Mouse (Mus musculus) retina, adult 2 months (tissue): ENCODE measurements around the gene Krtap10-4.
"Not testable (repeated sequence)": the region's sequence is repeated elsewhere in the genome, so short reads cannot be mapped to it uniquely, and the experiment has no call there.

Experiments
- DNase-seq: peaks from one replicate; pipeline ENCODE4 v3.0.0-alpha.2; 2012; ENCODE audit warnings: low read depth, low spot score

Gene Krtap10-4

DNA sequence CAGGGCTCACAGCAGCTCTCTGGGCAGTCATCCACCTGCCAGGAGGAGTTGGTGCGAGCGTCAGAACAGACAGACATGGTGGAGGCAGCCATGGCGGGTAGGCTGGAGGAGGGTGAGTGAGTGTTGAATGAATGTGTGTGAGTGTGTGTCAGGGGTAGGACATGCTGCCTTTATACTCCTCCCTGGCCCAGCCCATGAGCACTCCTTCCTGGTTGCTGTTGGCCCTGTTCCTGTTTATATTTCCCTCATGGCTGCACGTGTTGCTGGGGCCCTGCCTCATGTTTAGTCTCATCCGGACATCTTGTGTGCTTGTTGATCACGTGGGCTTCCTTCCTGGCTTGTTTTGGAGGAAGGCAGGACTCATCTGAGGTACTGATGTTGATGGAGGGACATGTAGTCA, at the start of gene Krtap10-4:
TSS of gene Krtap10-4 (minus strand) at position 145 of the 400 bp plus-strand sequence.
- DNase-seq = no peak

DNA sequence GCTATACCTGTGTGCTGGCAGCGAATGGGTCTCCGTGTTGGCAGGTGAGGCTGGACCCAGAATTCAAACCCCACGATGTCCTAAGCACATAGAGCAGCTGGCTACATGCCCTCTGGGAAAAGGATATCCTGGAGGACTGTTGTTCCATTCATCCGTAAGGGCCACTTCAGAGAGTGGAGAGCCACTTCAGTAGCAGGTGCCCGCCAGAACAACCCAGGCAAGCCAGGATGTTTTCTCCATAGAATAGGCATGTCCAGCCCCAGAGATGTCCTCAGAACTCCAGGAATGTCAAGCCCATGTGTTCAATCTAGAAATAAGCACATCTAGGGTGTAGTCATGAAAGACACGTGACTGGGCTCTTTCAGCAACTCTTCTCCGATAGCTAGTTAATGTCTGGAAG, 42.8 kb upstream of the Krtap10-4 start:
- DNase-seq = no peak

- DNase-seq = no peak
Measured at GRCm38 (mm10) chr10:77867546-77867945, 40.7 kb upstream of the Krtap10-4 start.

- DNase-seq = no peak
Measured at GRCm38 (mm10) chr10:77864762-77865143, 37.9 kb upstream of the Krtap10-4 start.

GRCm38 (mm10) chr10:77864067-77864761, 37.3 kb upstream of the Krtap10-4 start:
- no peak for DNase-seq

GRCm38 (mm10) chr10:77861675-77862074, 34.8 kb upstream of the Krtap10-4 start, which contains the start of gene Gm3285:
TSS of gene Gm3285 (plus strand) at chr10:77861975.
- DNase-seq = no peak

DNA sequence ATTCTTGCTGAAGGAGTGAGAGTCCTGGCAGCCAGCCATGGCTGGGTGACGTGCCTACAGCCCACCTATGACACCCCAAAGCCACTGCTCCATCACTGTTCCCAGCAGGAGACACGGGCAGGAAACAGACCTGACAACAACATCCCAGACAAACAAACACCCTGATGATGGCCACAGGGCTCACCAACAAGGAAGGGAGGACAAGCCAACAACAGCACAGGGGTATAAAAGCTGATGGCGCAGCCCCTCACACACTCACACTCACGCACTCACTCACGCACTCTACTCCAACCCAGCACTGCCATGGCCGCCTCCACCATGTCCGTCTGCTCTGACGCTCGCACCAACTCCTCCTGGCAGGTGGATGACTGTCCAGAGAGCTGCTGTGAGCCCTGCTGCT, 25.7 kb upstream of the Krtap10-4 start, which contains the start of gene Gm10318:
TSS of gene Gm10318 (plus strand) at position 301 of the 400 bp plus-strand sequence.
- no peak for DNase-seq

GRCm38 (mm10) chr10:77847538-77847937, 20.6 kb upstream of the Krtap10-4 start:
- no peak for DNase-seq

DNA sequence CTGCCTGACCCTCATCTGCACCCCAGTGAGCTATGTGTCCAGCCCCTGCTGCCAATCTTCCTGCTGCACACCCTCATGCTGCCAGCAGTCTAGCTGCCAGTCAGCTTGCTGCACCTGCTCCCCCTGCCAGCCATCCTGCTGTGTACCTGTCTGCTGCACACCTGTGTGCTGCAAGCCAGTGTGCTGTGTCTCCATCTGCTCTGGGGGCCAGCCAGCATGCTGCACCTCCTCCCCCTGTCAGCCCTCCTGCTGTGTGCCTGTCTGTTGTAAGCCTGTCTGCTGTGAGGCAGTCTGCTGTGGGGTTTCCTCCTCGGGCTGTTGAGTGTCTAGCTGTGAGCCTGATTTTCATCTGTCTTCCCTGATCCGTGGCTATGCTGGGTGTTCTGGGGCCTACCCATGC, 20.1 kb upstream of the Krtap10-4 start:
- DNase-seq = no peak

DNA sequence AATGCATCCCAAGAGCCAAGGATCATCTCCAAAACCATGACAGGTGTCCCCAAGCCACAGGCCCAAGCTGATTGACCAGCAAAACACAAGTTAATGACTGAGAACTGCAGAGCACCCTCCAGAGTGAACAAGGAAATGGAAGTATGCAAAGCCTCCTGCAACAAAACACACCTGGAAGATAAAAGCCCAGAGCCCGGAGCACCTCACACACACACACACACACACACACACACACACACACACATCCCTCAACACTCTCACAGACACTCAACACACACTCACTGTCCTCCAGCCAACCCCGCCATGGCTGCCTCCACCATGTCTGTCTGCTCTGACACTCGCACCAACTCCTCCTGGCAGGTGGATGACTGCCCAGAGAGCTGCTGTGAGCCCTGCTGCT, 19.6 kb upstream of the Krtap10-4 start, which contains the start of gene Gm36176:
TSS of gene Gm36176 (plus strand) at position 301 of the 400 bp plus-strand sequence.
- no peak for DNase-seq

GRCm38 (mm10) chr10:77839006-77839405, 12.1 kb upstream of the Krtap10-4 start:
- no peak for DNase-seq

DNA sequence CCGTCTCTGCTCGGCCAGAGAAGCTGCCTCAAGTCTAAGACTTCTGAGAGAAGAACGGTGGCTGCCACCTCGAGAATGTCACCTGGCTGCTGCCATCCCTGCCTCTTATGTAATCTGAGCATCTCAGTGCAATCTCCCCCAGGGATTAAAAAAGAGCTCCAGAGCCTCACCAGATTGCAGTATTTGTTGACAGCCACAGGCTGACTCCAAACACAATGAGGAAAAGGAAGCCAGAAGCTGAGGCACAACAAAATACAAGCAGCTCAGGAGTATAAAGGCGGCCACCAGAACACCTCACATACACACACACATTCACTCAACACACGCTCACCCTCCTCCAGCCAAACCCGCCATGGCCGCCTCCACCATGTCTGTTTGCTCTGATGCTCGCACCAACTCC, 8.8 kb upstream of the Krtap10-4 start, which contains the start of gene Krtap10-10:
TSS of gene Krtap10-10 (plus strand) at position 301 of the 400 bp plus-strand sequence.
- DNase-seq = no peak

GRCm38 (mm10) chr10:77819203-77819602, 7.7 kb downstream of the Krtap10-4 start:
- no peak for DNase-seq

DNA sequence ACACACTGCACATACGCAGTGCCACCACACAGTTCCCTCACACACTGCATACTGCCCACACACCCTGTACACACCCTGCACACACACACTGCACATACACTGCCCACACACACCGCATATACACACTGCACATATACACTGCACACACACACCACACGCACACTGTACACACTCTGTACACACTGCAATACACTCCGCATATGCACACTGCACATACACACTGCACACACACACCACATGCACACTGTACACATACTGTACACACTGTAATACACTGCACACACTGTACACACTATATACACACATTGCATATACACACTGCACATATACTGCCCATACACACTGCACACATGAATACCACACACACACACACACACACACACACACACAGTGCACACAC, 8.4 kb downstream of the Krtap10-4 start:
- DNase-seq = no peak

DNA sequence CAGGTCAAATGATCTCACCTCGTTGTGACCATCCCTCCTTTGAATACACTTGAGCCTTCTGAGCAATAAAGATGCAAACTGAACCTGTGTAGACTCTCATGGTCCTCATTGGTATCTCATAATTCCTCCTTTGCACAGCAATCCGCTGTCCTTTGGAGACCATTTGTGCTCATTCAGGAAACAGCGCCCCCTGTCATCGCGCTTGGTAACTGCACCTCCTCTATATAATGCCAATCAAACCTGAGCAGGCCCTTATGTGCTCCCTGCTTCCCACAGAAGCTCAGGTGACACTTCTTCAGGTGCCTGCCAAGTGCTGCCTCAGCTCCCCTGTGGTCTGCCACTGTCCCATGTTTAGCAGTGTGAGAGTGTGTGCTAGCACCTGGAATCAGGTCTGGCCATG, 11.4 kb downstream of the Krtap10-4 start:
- DNase-seq = no peak

GRCm38 (mm10) chr10:77814382-77814781, 12.5 kb downstream of the Krtap10-4 start, which contains the start of gene Gm2696:
TSS of gene Gm2696 (plus strand) at chr10:77814682.
- no peak for DNase-seq

GRCm38 (mm10) chr10:77811743-77812142, 15.2 kb downstream of the Krtap10-4 start, which contains the start of gene Gm9507:
TSS of gene Gm9507 (minus strand) at chr10:77811843.
- no peak for DNase-seq

- no peak for DNase-seq
Measured at GRCm38 (mm10) chr10:77804095-77804494, 22.8 kb downstream of the Krtap10-4 start.

DNA sequence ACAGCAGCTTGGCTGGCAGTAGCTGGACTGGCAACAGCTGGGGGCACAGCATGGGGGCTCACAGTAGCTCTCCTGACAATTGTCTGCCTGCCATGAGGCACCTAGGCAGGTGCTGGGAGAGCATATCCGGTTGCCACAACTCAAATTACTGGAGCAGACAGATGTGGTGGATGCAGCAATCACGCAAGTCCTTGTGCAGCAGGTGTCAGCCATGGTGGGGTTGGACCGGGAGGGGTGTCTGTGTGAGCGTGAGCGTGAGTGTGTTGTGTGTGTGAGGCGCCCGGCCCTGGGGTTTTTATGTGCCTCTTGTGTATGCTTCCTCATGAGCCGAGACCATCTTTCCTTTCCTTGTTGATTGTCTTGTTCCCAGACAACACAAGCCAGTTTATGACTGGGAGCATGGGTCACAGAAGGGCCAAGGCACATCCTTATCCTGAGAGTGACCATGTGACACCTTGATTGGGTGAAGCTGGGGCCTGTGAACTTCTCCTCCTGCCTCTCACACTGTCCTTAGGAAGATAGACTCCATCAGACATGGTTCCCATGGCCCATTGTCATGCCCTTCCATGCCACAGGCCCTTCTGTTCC, 27.9 kb downstream of the Krtap10-4 start, which contains the start of gene Gm19668:
TSS of gene Gm19668 (minus strand) at position 213 of the 588 bp plus-strand sequence.
- no peak for DNase-seq

- not testable (repeated sequence) for DNase-seq
Measured at GRCm38 (mm10) chr10:77798164-77798920, 28.6 kb downstream of the Krtap10-4 start.

- DNase-seq = no peak
Measured at GRCm38 (mm10) chr10:77797677-77798076, 29.2 kb downstream of the Krtap10-4 start.

GRCm38 (mm10) chr10:77794976-77795375, 31.9 kb downstream of the Krtap10-4 start, which contains the start of gene Gm9639:
TSS of gene Gm9639 (minus strand) at chr10:77795076.
- DNase-seq = no peak
